Mouse (Mus musculus) layer of hippocampus, postnatal 36 days (tissue): ENCODE results near the gene Nol7. TPM values are rescaled to one million over a fixed set of nuclear protein-coding genes. Genes with fewer than 3 reads are reported as not detected.

Experiments used
- DNase-seq, 2 experiments: peaks; one replicate each; pipeline ENCODE4 v3.0.0; 2022
- total RNA-seq, 2 experiments: library from RNA; stranded (reverse); gene quantifications; 2 replicates each; pipeline ENCODE4 v1.2.3; 2021

Gene Nol7
- total RNA-seq, result 10 to 100 TPM; 78.6 to 84.6 TPM

GRCm38 (mm10) chr13:43398297-43399080 is at the start of gene Nol7:
Gene Nol7, plus strand, starts transcription at chr13:43398390.
- DNase-seq, result peak; percentile 96

DNA sequence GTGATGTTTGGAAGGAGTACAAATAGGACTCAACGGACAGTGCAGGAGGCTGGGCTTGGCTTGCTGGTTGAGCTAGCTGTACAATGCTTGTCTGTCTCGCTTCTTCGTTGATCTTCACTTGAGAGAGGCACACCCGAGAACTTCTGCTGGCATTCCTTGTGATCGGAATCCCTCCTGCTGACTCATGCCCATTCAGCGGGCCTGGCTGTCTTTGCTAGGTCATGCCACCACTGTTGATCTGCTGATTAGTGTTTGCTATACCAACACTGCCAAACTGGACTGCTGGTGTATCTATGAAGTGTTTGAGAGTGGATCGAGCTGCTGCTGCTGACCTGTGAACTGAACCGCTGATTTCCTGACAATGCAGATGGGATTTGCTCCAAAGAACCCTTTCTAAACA is 48.8 kb upstream of the Nol7 start:
- no peak for DNase-seq

DNA sequence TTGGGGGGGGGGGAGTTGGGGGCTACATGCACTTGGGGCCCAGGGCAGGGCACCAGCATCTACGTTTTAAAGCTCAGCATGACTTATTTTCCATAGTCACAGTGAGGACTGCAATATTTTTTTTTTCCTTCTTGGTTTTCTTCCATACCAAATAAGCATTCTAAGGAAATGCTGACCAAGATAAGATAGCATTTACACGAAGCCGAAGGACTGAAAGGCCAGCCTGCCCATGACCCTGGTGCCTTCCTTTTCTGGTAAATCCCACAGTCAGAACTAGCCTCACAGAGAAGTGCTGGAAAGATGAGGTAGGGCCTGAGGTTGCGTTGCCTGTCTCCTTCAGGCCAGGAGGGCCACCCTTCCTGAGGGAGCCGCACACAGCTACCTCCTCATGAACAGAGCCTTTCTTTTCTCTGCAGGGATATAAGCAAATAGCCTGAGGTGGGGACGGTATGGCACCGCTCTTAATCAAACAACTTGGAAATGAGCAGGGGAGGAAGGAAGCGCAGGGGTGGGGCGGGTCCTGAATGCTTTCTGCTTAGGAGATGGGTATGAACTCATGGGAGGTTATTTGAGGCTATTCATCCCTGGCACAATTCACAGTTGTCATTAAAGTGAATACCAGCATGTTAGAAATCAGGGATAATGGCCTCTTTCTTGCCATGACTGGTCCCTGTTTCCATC is 47.6 kb upstream of the Nol7 start:
- no peak for DNase-seq

GRCm38 (mm10) chr13:43353356-43353755 is 44.8 kb upstream of the Nol7 start:
- DNase-seq, result no peak

GRCm38 (mm10) chr13:43354362-43354761 is 43.8 kb upstream of the Nol7 start:
- DNase-seq, result no peak

GRCm38 (mm10) chr13:43356346-43357125 is 41.7 kb upstream of the Nol7 start:
- no peak for DNase-seq

- DNase-seq, result no peak
These were observed 37.7 kb upstream of the Nol7 start for GRCm38 (mm10) chr13:43360534-43360933.

GRCm38 (mm10) chr13:43362353-43362752 is 35.8 kb upstream of the Nol7 start:
- no peak for DNase-seq

DNA sequence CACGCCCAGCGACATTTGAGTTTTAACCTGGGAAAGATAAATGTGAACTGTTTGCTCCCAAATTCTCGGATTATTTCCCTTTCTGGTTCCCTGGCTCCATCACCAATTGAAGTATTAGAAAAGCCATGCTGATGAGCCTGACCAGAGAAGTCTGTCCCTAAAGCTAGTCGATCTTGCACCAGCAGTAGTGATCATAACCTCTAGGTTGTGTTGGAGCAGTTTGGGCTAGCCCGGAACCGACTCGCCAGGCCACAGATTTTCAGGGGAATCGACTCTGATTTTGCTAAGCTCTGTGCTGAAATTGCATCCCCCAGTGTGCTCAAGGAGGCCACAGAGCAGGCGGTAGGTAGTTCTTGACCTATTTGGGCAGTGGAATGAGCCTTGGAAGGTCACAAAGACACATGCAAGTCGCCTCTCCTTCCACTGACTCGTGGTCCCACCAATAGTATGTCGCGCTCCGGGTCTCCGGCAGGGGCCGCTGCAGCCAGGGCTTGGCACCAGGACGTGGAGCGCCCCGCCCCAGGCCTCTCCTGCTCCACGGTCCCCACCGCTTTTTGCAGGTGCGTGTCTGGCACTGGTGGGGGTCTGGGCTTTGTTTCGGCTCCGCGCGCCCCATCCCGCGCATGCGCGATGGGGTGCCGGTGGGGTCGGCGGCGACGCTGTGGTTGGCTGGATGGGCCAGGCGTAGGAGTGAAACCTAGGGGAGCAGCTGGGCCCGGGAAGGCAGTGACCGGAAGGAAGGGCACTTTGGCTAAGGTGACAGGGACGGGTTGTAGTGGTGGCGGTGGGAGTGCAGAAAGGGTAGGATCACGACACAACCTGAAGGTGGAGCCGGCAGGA is 33.0 kb upstream of the Nol7 start, which contains the start of gene Sirt5:
Sirt5 (plus strand) TSS at position 512 of the 840 bp plus-strand sequence.
- peak; percentile 81 to 84 for DNase-seq

DNA sequence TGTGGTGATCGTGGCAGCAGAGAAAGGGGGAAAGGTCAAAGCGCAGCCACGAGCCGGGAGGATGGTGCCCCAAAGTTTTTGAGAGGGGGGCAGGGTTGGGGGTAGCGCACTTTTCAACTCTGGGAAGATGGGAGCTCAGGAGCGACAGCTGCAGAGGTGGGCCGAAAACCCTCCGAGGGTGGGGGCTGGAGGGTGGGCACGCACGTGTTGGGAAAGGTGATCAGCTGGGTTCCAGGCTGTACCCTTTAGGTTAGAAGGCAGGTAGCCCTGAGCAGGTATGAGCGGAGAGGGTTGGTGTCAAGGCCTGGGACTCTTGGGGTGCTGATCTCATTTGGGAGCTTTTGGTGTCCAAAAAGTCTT is 32.4 kb upstream of the Nol7 start:
- no peak for DNase-seq

DNA sequence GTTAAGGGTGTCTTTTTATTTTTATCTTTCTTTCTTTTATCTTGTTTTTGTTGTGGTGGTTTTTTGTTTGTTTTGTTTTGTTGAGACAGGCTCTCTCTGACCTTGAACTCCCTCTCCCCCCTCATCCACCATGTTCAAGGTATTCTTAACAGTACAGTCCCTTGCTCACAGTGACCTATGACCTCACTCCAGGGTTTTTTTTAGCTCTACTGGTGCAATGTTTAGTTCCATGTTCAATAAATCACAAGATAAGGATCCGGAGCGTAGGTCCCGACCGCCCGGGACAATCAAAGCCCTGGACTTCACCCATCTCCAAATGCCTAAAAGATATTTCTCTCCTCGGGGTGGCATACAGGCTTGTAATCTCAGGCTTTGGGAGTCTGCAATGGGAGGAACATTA is 28.1 kb upstream of the Nol7 start:
- no peak for DNase-seq

DNA sequence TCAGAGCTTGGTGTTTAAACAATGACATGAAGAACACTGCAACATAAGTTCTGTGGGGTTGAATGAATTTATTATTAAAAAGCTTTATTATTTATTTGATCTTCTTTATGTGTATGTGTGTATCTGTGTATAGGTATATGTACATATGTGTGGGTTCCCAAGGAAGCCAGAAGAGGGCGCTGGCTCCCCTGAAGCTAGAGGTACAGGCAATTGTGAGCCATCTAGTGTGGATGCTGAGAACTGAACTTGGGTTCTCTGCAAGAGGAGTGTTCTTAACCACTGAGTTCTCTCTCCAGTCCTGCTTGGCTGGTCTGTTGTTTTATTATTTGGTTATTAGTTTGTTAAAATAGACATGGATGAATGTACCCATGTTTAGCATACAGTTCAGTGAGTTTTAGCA is 25.3 kb upstream of the Nol7 start:
- no peak for DNase-seq

DNA sequence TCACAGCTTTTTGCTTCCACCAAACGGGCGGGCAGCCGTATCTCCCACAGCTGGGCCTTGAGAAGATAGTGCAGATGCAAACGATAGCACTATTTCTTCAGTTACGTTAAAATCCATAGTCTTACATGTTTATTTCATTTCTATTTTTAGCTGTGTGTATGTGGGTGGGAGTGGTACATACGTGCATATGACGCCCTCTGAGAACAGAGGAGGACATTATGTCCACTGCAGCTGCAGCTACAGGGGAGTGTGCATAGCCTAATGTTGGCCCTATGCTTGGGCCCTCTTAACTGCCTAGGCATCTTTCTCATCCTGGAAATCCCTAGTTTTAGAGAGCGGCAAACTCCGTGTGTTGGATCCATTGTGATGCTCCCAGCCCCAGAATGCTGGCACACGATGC is 24.0 kb upstream of the Nol7 start:
- no peak for DNase-seq

DNA sequence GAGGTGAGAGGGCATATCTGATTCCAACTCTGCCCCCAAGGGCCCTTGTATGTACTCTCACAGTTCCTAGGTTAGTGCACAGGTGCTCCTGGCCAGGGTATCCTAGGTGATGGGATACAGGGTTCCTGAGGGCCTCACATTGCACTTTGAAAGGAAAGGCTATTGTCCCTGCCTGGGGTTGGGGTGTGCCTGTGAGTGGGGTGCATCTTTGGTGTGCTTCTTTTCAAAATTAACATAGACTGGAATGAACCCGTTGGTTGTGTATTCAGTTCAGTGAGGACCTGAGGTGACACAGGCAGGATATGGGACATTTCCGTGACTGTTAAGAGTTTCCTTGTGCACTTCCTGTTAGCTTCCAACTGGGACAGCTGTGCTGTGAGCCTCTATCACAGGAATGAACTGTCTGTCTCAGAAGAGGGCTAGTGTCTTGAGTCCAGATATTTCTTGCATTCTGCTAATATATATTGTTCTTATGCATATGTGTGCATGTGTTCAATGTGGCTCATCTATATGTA is 23.2 kb upstream of the Nol7 start:
- no peak for DNase-seq

- no peak for DNase-seq
These were observed 18.2 kb upstream of the Nol7 start for GRCm38 (mm10) chr13:43379989-43380388.

DNA sequence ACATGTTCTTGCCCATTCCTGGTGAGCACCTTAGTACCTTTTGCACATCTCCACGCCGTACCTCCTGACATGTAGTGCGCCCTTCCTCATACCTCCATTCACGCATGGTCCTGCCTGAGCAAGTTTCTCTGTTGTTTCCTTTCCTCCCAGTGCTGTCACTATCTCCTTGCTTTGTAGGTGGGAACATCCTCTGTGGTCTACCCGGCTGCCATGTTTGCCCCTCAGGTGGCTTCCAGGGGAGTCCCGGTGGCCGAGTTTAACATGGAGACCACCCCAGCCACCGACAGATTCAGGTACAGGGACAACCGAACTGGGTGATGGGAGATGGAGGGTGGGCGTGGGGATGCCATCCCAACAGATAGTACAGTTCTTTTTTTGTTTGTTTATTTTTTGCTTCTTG is 12.9 kb upstream of the Nol7 start:
- no peak for DNase-seq

DNA sequence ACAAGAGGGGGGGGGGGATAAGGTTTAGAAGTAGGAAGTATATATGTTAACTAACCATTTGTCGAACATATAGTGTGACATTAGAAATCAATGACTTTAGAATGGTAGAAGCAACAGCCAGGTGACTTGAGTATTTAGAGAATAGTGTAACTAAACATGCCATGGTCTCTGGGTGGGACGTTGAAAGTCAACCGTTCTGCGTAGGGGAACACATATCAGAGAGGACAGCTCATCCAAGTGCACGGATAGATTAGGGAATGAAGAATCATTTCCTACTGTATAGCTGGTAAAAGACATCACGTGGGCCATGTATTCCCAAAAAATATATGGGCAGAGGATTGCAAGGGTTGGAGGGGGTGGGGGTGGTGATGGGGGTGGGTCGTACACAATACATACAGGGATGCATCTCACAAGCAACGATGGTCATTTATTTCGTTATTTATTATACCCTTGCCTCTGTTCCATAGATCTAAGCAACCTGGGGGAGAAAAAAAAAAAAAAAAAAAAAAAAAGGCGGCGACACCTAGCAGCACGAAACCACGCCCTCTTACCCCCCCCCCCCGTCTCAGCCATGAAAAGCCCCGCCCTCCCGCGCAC is 392 bp upstream of the Nol7 start:
- no peak for DNase-seq

DNA sequence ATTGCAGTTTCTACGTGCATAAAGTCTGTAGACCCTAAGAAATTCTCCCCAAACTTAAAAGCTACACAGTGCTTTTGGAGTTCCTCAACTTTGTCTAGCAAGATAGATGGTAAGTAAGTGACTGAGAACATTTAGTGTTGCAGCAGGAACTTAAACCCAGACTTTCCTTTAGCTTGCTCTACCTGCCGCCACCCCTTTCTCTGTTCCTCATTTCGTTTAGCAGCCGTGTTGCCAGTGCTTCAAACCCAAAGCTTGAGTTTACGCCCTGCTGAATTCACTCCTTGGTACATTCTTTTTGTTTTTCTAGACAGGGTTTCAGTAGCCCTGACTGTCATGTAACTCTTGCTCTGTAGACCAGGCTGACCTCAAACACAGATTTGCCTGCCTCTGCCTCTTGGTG is 1.4 kb downstream of the Nol7 start:
- no peak for DNase-seq

GRCm38 (mm10) chr13:43412311-43412710 is 14.1 kb downstream of the Nol7 start:
- DNase-seq, result no peak

GRCm38 (mm10) chr13:43413611-43414010 is 15.4 kb downstream of the Nol7 start:
- no peak for DNase-seq

GRCm38 (mm10) chr13:43415249-43415648 is 17.1 kb downstream of the Nol7 start:
- DNase-seq, result no peak

GRCm38 (mm10) chr13:43428436-43428835 is 30.2 kb downstream of the Nol7 start:
- no peak for DNase-seq
